Mouse (Mus musculus) stomach, postnatal 0 days (tissue): ENCODE data around the gene G6pc3.

Experiments used
- CTCF ChIP-seq: IDR thresholded peaks from 2 replicates; pipeline ENCODE4 v1.5.1; 2016; ENCODE audit warnings: antibody characterized with exemption, low read depth, mild to moderate bottlenecking, moderate library complexity
- EP300 ChIP-seq: optimal IDR thresholded peaks from 2 replicates; pipeline ENCODE3; 2016; ENCODE audit warnings: antibody characterized with exemption

DNA sequence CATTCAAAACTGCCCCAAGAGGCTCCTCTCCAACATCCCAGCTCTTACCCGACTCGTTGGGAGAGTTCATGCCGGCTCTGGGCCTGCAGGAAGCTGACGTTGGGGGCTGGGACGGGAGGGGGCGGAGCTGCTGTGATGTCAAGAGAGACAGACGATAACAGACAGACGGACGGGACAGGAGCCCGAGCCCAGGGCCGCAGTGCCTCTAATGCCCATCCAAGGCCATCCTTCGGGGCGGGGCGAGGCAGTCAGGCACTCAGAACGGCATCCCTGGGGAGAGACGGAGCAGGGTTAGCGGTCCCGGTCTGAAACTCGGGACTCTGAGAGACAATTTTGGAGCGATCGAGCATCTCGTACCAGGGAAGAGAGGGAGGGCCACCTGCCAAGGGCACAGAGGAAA lies 35.3 kb downstream of the G6pc3 start:
- TF ChIP-seq EP300: no peak
- TF ChIP-seq CTCF: no peak
